Mouse (Mus musculus) cortical plate, adult 2 months (tissue): Measurements from ENCODE around the gene Zfp687.

ENCODE experiments used
- CTCF ChIP-seq: fragments of 200-500 bp; IDR thresholded peaks from 2 replicates; pipeline ENCODE4 v1.5.1; 2011; ENCODE audit warnings: mild to moderate bottlenecking, control low read depth, low read length; ENCODE audit not compliant: insufficient read depth; ENCODE audit errors: extremely low read depth
- POLR2A ChIP-seq: fragments of 200-500 bp; IDR thresholded peaks from 2 replicates; pipeline ENCODE4 v1.6.1; 2011; ENCODE audit warnings: mild to moderate bottlenecking, low read length, control low read depth; ENCODE audit not compliant: insufficient read depth; ENCODE audit errors: extremely low read depth

DNA sequence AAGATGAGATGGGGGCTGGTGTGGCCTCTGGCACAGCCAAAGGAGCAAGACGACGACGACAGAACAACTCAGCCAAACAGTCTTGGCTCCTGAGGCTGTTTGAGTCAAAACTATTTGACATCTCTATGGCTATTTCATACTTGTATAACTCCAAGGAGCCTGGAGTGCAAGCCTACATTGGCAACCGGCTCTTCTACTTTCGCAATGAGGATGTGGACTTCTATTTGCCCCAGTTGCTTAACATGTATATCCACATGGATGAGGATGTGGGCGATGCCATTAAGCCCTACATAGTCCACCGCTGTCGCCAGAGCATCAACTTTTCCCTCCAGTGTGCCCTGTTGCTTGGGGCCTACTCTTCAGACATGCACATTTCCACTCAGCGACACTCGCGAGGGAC is 30.9 kb downstream of the Zfp687 start:
- TF ChIP-seq CTCF (no peak), POLR2A (no peak)
